Mouse (Mus musculus): ENCODE measurements around the gene Gm3488. TPM values are rescaled to one million over a fixed set of nuclear protein-coding genes. Genes with fewer than 3 reads are reported as not detected.
"Not testable (repeated sequence)": the region's sequence is repeated elsewhere in the genome, so short reads cannot be mapped to it uniquely, and the experiment has no call there.

The Gm3488 gene
- polyA plus RNA-seq (2014; fragmentation: Nextera tagmentation; extraction: Ambion mirVana): 1.0 and 1.1 TPM in 2 replicates

DNA sequence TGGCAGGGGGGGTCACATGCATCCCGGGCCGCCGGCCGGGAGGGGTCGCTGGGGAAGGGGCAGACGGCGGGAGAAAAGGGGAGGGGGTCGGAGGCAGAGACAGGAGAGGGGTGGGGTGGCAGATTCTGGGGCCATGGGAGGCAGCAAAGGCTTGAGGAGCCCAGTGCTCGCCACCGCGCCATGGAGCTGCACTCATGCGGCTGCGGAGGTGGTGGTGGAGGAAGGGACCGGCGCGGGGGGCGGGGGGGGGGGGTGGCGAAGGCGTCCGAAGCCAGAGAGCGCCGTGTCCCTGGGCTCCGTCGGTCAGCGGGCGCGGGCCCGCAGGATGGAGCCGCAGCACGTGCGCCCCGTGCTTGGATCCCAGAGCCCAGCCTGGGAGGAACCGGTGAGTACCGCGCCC lies at the start of gene Gm3488:
Gm3488 (plus strand) TSS at position 301 of the 400 bp plus-strand sequence.
- H3K36me3 ChIP-seq (ENCODE audit: control insufficient read depth, insufficient read depth, low read length); H3K9me3 ChIP-seq (ENCODE audit: control insufficient read depth, low read length); H3K27ac ChIP-seq (replicated peaks; ENCODE audit: low read depth, low read length); H3K4me2 ChIP-seq (ENCODE audit: low read depth, severe bottlenecking); H3K4me3 ChIP-seq (ENCODE audit: low read depth, low read length); H3K27me3 ChIP-seq (ENCODE audit: control insufficient read depth, insufficient read depth, low read length); DNase-seq (ENCODE audit: low spot score); ATAC-seq (ENCODE audit: insufficient number of reproducible peaks, low FRiP score, low TSS enrichment, low read depth); H3K4me1 ChIP-seq (ENCODE audit: control insufficient read depth, insufficient read depth, low read length); H3K9ac ChIP-seq (ENCODE audit: low read length): not testable (repeated sequence)
- WGBS: no CpG with 5 or more reads among the region's 35 CpGs

- H3K9me3 ChIP-seq (ENCODE audit: control insufficient read depth, low read length); DNase-seq (ENCODE audit: low spot score); H3K4me1 ChIP-seq (ENCODE audit: control insufficient read depth, insufficient read depth, low read length); H3K4me2 ChIP-seq (ENCODE audit: low read depth, severe bottlenecking); H3K4me3 ChIP-seq (ENCODE audit: low read depth, low read length); ATAC-seq (ENCODE audit: insufficient number of reproducible peaks, low FRiP score, low TSS enrichment, low read depth); H3K27me3 ChIP-seq (ENCODE audit: control insufficient read depth, insufficient read depth, low read length); H3K36me3 ChIP-seq (ENCODE audit: control insufficient read depth, insufficient read depth, low read length); H3K27ac ChIP-seq (replicated peaks; ENCODE audit: low read depth, low read length); H3K9ac ChIP-seq (ENCODE audit: low read length): not testable (repeated sequence)
- no CpG with 5 or more reads among the region's 3 CpGs for WGBS
Measured at GRCm38 (mm10) chr14:5455367-5455766, 46.1 kb upstream of the Gm3488 start, which contains the start of gene Gm3194. TSS of gene Gm3194 (minus strand) at chr14:5455467.

DNA sequence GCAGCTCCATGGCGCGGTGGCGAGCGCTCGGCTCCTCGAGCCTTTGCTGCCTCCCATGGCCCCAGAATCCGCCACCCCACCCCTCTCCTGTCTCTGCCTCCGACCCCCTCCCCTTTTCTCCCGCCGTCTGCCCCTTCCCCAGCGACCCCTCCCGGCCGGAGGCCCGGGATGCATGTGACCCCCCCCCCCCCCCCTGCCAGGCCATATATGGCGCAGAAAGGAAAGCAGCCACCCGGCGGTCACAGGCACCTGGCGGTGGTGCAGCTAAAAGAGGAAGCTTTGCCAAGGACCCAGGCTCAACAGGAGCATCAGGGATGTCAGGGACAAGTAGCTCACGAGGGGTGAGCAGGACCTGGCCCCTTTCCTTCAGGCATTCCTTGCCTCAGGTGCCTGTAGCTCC lies 41.0 kb upstream of the Gm3488 start:
- not testable (repeated sequence) for H3K4me2 ChIP-seq (ENCODE audit: low read depth, severe bottlenecking); H3K27me3 ChIP-seq (ENCODE audit: control insufficient read depth, insufficient read depth, low read length); H3K4me3 ChIP-seq (ENCODE audit: low read depth, low read length); H3K36me3 ChIP-seq (ENCODE audit: control insufficient read depth, insufficient read depth, low read length); H3K27ac ChIP-seq (replicated peaks; ENCODE audit: low read depth, low read length); ATAC-seq (ENCODE audit: insufficient number of reproducible peaks, low FRiP score, low TSS enrichment, low read depth); DNase-seq (ENCODE audit: low spot score); H3K4me1 ChIP-seq (ENCODE audit: control insufficient read depth, insufficient read depth, low read length); H3K9me3 ChIP-seq (ENCODE audit: control insufficient read depth, low read length); H3K9ac ChIP-seq (ENCODE audit: low read length)
- no CpG with 5 or more reads among the region's 19 CpGs for WGBS

GRCm38 (mm10) chr14:5477730-5478129 lies 23.7 kb upstream of the Gm3488 start, which contains the start of gene Gm8246:
TSS of gene Gm8246 (minus strand) at chr14:5477830.
- not testable (repeated sequence) for H3K27me3 ChIP-seq (ENCODE audit: control insufficient read depth, insufficient read depth, low read length); ATAC-seq (ENCODE audit: insufficient number of reproducible peaks, low FRiP score, low TSS enrichment, low read depth); H3K4me3 ChIP-seq (ENCODE audit: low read depth, low read length); H3K9ac ChIP-seq (ENCODE audit: low read length); H3K27ac ChIP-seq (replicated peaks; ENCODE audit: low read depth, low read length); DNase-seq (ENCODE audit: low spot score); H3K9me3 ChIP-seq (ENCODE audit: control insufficient read depth, low read length); H3K36me3 ChIP-seq (ENCODE audit: control insufficient read depth, insufficient read depth, low read length); H3K4me1 ChIP-seq (ENCODE audit: control insufficient read depth, insufficient read depth, low read length); H3K4me2 ChIP-seq (ENCODE audit: low read depth, severe bottlenecking)
- WGBS: no CpG with 5 or more reads among the region's 3 CpGs

GRCm38 (mm10) chr14:5483907-5484306 lies 17.6 kb upstream of the Gm3488 start, which contains the start of gene Gm3187:
TSS of gene Gm3187 (plus strand) at chr14:5484207.
- DNase-seq (ENCODE audit: low spot score); H3K4me3 ChIP-seq (ENCODE audit: low read depth, low read length); H3K9me3 ChIP-seq (ENCODE audit: control insufficient read depth, low read length); H3K27me3 ChIP-seq (ENCODE audit: control insufficient read depth, insufficient read depth, low read length); H3K36me3 ChIP-seq (ENCODE audit: control insufficient read depth, insufficient read depth, low read length); H3K27ac ChIP-seq (replicated peaks; ENCODE audit: low read depth, low read length); H3K9ac ChIP-seq (ENCODE audit: low read length); ATAC-seq (ENCODE audit: insufficient number of reproducible peaks, low FRiP score, low TSS enrichment, low read depth); H3K4me1 ChIP-seq (ENCODE audit: control insufficient read depth, insufficient read depth, low read length); H3K4me2 ChIP-seq (ENCODE audit: low read depth, severe bottlenecking): not testable (repeated sequence)
- 87% methylated on average over 4 of the region's 5 CpGs for WGBS

DNA sequence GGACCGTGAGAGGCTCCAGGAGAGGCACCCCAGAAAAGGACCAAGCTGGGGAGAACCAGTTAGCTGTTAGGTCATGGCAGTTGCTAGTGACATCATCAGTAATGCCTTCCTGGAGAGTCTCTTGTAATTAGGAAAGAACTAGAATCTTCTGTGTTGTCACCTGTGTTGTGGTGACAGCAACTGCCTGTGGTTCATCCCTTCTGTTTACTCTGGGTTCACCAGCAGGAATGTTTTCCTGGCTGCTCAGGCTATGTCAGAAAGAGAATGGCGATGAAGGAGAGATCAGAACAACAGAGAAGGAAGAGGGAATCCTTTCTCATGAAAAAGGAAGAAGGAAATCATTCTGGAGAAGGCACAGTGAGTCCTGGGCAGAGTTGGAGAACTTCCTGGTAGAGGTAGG lies 36.7 kb downstream of the Gm3488 start, which contains the start of gene Gm3532:
Gm3532 (plus strand) TSS at position 301 of the 400 bp plus-strand sequence.
- not testable (repeated sequence) for DNase-seq (ENCODE audit: low spot score); H3K9me3 ChIP-seq (ENCODE audit: control insufficient read depth, low read length); ATAC-seq (ENCODE audit: insufficient number of reproducible peaks, low FRiP score, low TSS enrichment, low read depth); H3K4me3 ChIP-seq (ENCODE audit: low read depth, low read length); H3K36me3 ChIP-seq (ENCODE audit: control insufficient read depth, insufficient read depth, low read length); H3K4me2 ChIP-seq (ENCODE audit: low read depth, severe bottlenecking); H3K27me3 ChIP-seq (ENCODE audit: control insufficient read depth, insufficient read depth, low read length); H3K27ac ChIP-seq (replicated peaks; ENCODE audit: low read depth, low read length); H3K9ac ChIP-seq (ENCODE audit: low read length); H3K4me1 ChIP-seq (ENCODE audit: control insufficient read depth, insufficient read depth, low read length)
- WGBS: no CpG with 5 or more reads among the region's 2 CpGs

Other genes with a start within 250 kb of the Gm3488 start
- not detected in 2 replicates for gene Gm3526, start 241.1 kb upstream of the Gm3488 start, polyA plus RNA-seq (2014; fragmentation: Nextera tagmentation; extraction: Ambion mirVana)
- gene Gm3542, start 166.7 kb upstream of the Gm3488 start, polyA plus RNA-seq (2014; fragmentation: Nextera tagmentation; extraction: Ambion mirVana): not detected in 2 replicates
- not detected in 2 replicates for gene Gm3500, start 112.6 kb upstream of the Gm3488 start, polyA plus RNA-seq (2014; fragmentation: Nextera tagmentation; extraction: Ambion mirVana)
- gene Gm3194, start 46.2 kb upstream of the Gm3488 start, polyA plus RNA-seq (2014; fragmentation: Nextera tagmentation; extraction: Ambion mirVana): 0.60 and 0.72 TPM in 2 replicates
- gene Gm8246, start 23.8 kb upstream of the Gm3488 start, polyA plus RNA-seq (2014; fragmentation: Nextera tagmentation; extraction: Ambion mirVana): not detected in 2 replicates
- gene Gm3187, start 17.5 kb upstream of the Gm3488 start, polyA plus RNA-seq (2014; fragmentation: Nextera tagmentation; extraction: Ambion mirVana): not detected in 2 replicates
- gene Gm3532, start 36.8 kb downstream of the Gm3488 start, polyA plus RNA-seq (2014; fragmentation: Nextera tagmentation; extraction: Ambion mirVana): not detected in 2 replicates
- not detected in 2 replicates for gene Gm8265, start 131.4 kb downstream of the Gm3488 start, polyA plus RNA-seq (2014; fragmentation: Nextera tagmentation; extraction: Ambion mirVana)
- not detected in 2 replicates for gene Gm9603, start 185.8 kb downstream of the Gm3488 start, polyA plus RNA-seq (2014; fragmentation: Nextera tagmentation; extraction: Ambion mirVana)
- gene Gm3373, start 239.9 kb downstream of the Gm3488 start, polyA plus RNA-seq (2014; fragmentation: Nextera tagmentation; extraction: Ambion mirVana): 0.09 TPM in 1 of 2 replicates, not detected in the other

Measured in limb, embryonic 11.5 days (tissue).